Mouse (Mus musculus): Measurements from ENCODE around the gene Gm17409.

GRCm38 (mm10) chr2:58481450-58482100, 11.7 kb downstream of the Gm17409 start:
- TF ChIP-seq CHD2 (IDR thresholded peaks at IDR 0.05; ENCODE audit: low read depth, low read length) (no peak), ZC3H11A (IDR thresholded peaks at IDR 0.05; ENCODE audit: borderline replicate concordance, low read depth, low read length) (no peak)

Data from ES-E14 (cell line).